Mouse (Mus musculus) embryonic facial prominence, embryonic 11.5 days (tissue): ENCODE measurements at regions not wholly inside any gene's neighbourhood (a gene's known extent, or its start where the extent isn't known, plus 50 kb on each side); places are given as distances from the start of the nearest gene placed in this dataset.

Experiments
- ATAC-seq: fragments of 200-750 bp; cut with Nextera tagmentation; replicated peaks from 2 replicates; pipeline ENCODE4 v1.8.0; 2017; ENCODE audit warnings: low read depth; ENCODE audit not compliant: insufficient number of reproducible peaks, low FRiP score, low TSS enrichment
- DNase-seq: peaks from one replicate; pipeline ENCODE4 v3.0.0-alpha.2; 2015; ENCODE audit warnings: low spot score
- H3K27ac ChIP-seq: fragments of 300-500 bp; sonication (generic); replicated peaks from 2 replicates; pipeline ENCODE4 v1.5.1; 2014; ENCODE audit warnings: mild to moderate bottlenecking, low read depth, low read length, control low read depth
- H3K27me3 ChIP-seq: fragments of 300-500 bp; sonication (generic); 2 replicates; pipeline ENCODE4 v1.6.1; 2014; ENCODE audit warnings: mild to moderate bottlenecking, low read length, moderate library complexity, mixed read lengths; ENCODE audit not compliant: control insufficient read depth, insufficient read depth
- H3K36me3 ChIP-seq: fragments of 300-500 bp; sonication (generic); replicated peaks from 2 replicates; pipeline ENCODE4 v1.6.1; 2014; ENCODE audit warnings: low read depth, mild to moderate bottlenecking, low read length, moderate library complexity, mixed read lengths; ENCODE audit not compliant: control insufficient read depth, insufficient read depth
- H3K4me1 ChIP-seq: fragments of 300-500 bp; sonication (generic); 2 replicates; pipeline ENCODE4 v1.6.1; 2014; ENCODE audit warnings: low read length, mixed read lengths; ENCODE audit not compliant: control insufficient read depth, insufficient read depth
- H3K4me2 ChIP-seq: fragments of 300-500 bp; sonication (generic); 2 replicates; pipeline ENCODE4 v1.6.1; 2014; ENCODE audit warnings: low read depth, mild to moderate bottlenecking, control low read depth, low read length, moderate library complexity
- H3K4me3 ChIP-seq: fragments of 300-500 bp; sonication (generic); 2 replicates; pipeline ENCODE4 v1.5.1; 2014; ENCODE audit warnings: low read depth, low read length, control low read depth
- H3K9ac ChIP-seq: fragments of 300-500 bp; sonication (generic); replicated peaks from 2 replicates; pipeline ENCODE4 v1.6.1; 2014; ENCODE audit warnings: mild to moderate bottlenecking, control low read depth, low read length
- H3K9me3 ChIP-seq: fragments of 300-500 bp; sonication (generic); replicated peaks from 2 replicates; pipeline ENCODE4 v1.6.1; 2016; ENCODE audit warnings: mild to moderate bottlenecking, low read length, inconsistent platforms, mixed read lengths; ENCODE audit not compliant: control insufficient read depth
- WGBS: fragments of 180-500 bp; shearing (Covaris S2); extraction: QIAGEN DNeasy Blood & Tissue Kit; methylation state at CpG from one replicate; pipeline ENCODE4 v1.1.7; 2014; 5-methylcytosine and 5-hydroxymethylcytosine counted together

DNA sequence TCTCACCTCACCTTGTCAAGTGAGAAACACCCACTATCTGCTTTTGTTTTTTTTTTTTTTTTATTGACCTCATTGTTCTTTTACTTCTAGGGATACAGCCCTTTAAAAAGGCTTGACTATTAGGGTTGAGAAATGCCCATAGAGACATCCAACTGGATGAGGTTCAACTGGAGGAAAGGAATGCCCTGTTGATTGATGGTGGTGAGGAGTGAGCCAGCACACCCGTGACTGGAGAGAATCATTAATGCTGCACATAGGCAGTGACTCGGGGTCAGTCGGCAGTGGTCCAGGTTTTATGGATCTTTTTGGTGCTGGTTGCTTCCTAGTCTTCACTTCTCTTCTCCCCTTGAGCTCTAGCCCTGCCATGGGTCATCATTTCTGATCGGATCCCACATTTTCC, 82.9 kb upstream of the Cryz start:
- Histone ChIP-seq H3K4me1 (no peaks in the 10 kb centered on the region), H3K4me2 (no peak overlapping the region), H3K9ac (no peak overlapping the region), H3K27me3 (no peaks in the 10 kb centered on the region), H3K4me3 (no peak overlapping the region), H3K36me3 (no peaks in the 10 kb centered on the region), H3K27ac (no peak overlapping the region), H3K9me3 (no peaks in the 10 kb centered on the region)
- 80% methylated on average over 4 of the region's 4 CpGs for WGBS
- DNase-seq (no peak), ATAC-seq (no peak)

DNA sequence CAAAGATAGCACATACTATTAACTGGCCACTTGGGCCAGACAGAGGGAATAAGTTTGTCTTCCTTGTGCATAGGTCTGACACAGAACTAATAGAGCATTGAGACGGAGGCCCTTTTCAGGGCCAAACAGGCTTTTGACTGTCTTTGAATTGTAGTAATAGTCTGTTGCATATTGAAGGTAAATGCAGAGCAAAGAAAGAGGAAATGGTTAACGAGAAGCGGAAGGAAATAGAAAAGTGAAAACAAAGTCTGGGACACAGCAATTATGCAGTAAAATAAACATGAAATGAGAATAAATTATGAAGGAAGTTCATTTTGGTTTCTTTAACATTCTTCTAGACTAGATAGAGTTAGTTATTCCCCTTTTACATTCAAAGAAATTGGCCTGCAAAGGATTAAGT, 86.4 kb upstream of the Cryz start:
- WGBS = 61% methylated on average over 3 of the region's 3 CpGs
- Histone ChIP-seq H3K4me3 (no peak overlapping the region), H3K9ac (no peak overlapping the region), H3K4me1 (no peaks in the 10 kb centered on the region), H3K27me3 (no peaks in the 10 kb centered on the region), H3K4me2 (no peak overlapping the region), H3K27ac (no peak overlapping the region), H3K9me3 (no peaks in the 10 kb centered on the region), H3K36me3 (no peaks in the 10 kb centered on the region)
- ATAC-seq (no peak), DNase-seq (no peak)

DNA sequence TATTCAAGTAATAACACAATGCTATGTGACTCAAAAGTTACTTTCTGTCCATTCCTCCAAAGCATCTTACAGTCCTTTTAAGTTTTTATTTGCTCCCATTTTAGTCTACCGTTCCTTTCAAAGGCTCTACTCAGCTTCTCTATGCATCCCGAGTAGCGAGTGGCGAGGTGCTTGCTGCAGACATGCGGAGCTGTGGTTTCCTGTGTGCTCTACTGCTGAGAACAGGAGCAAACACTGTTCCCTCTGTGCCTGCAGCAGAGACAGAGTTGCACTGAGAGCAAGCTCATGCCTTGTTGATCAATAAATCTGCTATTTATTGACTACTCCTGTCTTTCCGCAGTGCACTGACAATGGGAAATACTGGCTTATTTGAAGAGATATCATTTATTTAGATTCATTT, 87.1 kb upstream of the Cryz start:
- H3K4me3 ChIP-seq = no peak overlapping the region
- no peaks in the 10 kb centered on the region for H3K9me3 ChIP-seq
- no peak overlapping the region for H3K27ac ChIP-seq
- no peaks in the 10 kb centered on the region for H3K36me3 ChIP-seq
- H3K4me2 ChIP-seq = no peak overlapping the region
- no peak overlapping the region for H3K9ac ChIP-seq
- WGBS = 69% methylated on average over 6 of the region's 6 CpGs
- DNase-seq (no peak), ATAC-seq (no peak)
- H3K4me1 ChIP-seq = no peaks in the 10 kb centered on the region
- no peaks in the 10 kb centered on the region for H3K27me3 ChIP-seq

DNA sequence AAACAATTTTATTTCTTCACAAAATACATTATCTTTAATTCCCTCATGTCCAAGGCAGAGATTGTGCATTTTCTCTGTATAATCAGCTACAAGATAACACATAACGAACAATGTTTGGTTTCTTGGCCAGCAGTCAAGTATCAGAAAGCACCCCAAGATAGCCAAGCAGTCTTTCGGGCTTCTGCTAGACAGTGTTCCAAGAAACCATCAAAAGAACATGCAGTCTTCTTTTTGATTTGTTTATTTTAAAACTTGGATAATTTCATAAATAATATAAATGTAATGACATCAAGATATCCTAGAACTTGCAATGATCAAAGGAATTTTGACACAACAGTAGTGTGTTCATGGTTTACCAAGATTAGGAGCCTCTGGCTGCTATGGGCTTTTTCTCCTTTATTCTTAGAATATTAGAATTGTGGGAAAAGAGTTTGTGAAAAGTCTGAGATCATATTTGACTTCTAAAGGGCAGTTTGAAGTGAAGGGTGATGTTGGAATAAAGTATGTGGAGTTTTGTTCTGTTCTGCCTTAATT, 103.1 kb upstream of the Cryz start:
- no peak for DNase-seq
- no peaks in the 10 kb centered on the region for H3K9me3 ChIP-seq
- H3K27me3 ChIP-seq = no peaks in the 10 kb centered on the region
- H3K4me3 ChIP-seq = no peak overlapping the region
- no peak overlapping the region for H3K4me2 ChIP-seq
- no peak overlapping the region for H3K27ac ChIP-seq
- 88% methylated on average over 2 of the region's 2 CpGs for WGBS
- no peaks in the 10 kb centered on the region for H3K4me1 ChIP-seq
- ATAC-seq = no peak
- H3K36me3 ChIP-seq = no peaks in the 10 kb centered on the region
- H3K9ac ChIP-seq = no peak overlapping the region

DNA sequence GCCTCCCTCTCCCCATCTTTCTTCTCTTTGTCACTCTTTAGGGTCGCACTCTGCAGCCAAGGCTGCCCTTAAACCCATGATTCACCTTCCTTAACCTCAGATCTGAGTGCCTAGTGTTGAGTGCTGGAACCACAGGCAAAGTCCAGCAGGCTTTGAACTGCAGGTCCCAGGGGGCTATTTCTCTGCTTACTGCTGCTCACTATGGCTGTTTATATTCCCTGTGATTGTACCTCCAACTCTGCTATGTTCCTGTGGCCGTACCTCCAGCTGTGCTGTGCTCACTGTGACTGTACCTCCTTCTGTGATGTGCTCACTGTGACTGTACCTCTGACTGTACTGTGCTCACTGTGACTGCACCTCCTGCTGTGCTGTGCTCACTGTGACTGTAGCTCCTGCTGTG, 124.1 kb upstream of the Cryz start:
- ATAC-seq (no peak), DNase-seq (no peak)
- H3K27me3 ChIP-seq = no peaks in the 10 kb centered on the region
- H3K9ac ChIP-seq = no peak overlapping the region
- H3K9me3 ChIP-seq = no peaks in the 10 kb centered on the region
- 80% methylated on average over 2 of the region's 2 CpGs for WGBS
- H3K4me2 ChIP-seq = no peak overlapping the region
- H3K4me3 ChIP-seq = no peak overlapping the region
- H3K27ac ChIP-seq = no peak overlapping the region
- H3K36me3 ChIP-seq = no peaks in the 10 kb centered on the region
- H3K4me1 ChIP-seq = no peaks in the 10 kb centered on the region

DNA sequence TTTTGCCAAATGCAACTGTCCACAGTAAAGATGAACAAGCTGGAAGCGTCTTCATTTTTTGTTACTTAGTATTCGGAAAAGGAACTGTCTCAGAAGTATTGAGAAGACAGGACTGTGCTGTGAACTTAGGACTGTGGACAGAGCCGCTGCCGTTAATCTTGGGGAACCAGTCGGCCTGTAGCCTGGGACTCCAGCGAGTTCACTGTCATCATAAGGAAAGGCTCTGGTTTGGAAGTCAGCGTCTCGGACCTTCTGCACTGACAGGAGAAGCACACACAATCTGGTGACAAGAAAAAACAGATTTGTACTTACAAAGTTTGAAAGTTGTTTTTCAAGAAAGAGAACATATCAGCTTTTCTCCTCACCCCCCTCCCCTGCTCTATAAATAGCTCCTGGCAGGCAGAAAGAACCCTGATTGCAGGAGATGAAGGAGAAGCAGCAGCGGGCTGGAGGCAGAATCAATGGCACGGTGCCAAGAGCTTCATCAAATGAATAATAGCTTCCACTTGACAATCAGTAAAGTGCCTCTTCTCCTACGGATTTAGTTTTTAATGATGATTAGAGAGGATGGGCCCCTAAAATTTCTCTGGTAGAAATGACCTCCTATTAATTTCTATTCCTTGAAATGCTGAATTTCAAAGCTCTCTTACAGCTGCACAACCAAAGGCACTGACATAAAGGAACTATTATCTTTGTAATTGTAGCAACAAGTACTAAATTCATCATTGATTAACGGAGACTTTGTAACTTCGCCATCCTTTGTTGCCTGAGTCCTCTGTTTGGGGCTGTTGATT, 128.7 kb upstream of the Cryz start:
- no peaks in the 10 kb centered on the region for H3K4me1 ChIP-seq
- H3K9ac ChIP-seq = no peak overlapping the region
- no peak overlapping the region for H3K4me2 ChIP-seq
- no peak overlapping the region for H3K4me3 ChIP-seq
- DNase-seq (peak; percentile 76), ATAC-seq (peak; percentile 76; the same call in 1 of the 2 replicates)
- 35% methylated on average over 13 of the region's 13 CpGs for WGBS
- no peaks in the 10 kb centered on the region for H3K9me3 ChIP-seq
- H3K27me3 ChIP-seq = no peaks in the 10 kb centered on the region
- no peak overlapping the region for H3K27ac ChIP-seq
- no peaks in the 10 kb centered on the region for H3K36me3 ChIP-seq

DNA sequence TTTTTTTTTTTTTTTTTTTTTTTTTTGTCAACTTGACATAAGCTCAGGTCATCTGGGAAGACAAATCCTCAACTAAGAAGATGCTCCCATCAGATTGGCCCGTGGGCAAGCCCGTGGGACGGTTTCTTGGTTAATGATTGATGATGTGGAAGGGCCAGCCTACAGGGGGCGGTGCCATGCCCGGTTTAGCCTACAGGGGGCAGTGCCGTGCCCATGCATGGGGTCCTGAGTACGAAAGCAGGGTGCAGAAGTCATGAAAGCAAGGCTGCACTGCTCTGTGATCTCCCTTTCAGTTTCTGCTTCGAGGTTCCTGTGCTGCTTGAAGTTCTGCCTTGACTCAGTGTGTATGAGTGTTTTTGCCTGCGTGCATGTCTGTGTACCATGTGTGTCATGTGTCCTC, 127.7 kb upstream of the Lhx8 start:
- H3K27me3 ChIP-seq = no peaks in the 10 kb centered on the region
- no peak overlapping the region for H3K4me2 ChIP-seq
- H3K36me3 ChIP-seq = no peaks in the 10 kb centered on the region
- no peak overlapping the region for H3K27ac ChIP-seq
- ATAC-seq = no peak
- DNase-seq = no peak
- no peaks in the 10 kb centered on the region for H3K4me1 ChIP-seq
- WGBS = 79% methylated on average over 9 of the region's 9 CpGs
- H3K9me3 ChIP-seq = no peaks in the 10 kb centered on the region
- H3K4me3 ChIP-seq = no peak overlapping the region
- no peak overlapping the region for H3K9ac ChIP-seq

DNA sequence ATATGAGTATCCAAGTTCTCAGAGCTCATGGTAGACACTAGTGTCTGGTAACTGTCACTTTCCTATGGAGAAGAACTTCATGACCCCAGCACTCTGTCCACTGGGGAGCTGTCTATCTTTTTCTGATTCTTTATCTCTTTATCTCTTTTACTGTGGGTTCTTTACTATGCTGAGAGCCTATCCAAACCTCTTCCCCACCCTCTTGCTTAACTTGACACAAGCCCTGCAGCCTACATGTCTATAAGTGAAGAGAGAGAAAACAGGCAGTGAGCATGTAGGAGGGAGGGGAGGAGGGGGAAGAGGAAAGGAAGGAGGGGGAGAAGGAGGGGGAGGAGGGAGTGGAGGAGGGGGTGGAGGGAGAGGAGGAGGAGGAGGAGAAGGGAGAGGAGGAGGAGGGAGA, 122.6 kb upstream of the Lhx8 start:
- no peaks in the 10 kb centered on the region for H3K36me3 ChIP-seq
- no peak overlapping the region for H3K27ac ChIP-seq
- no peak overlapping the region for H3K9ac ChIP-seq
- DNase-seq = no peak
- no peaks in the 10 kb centered on the region for H3K9me3 ChIP-seq
- no peak overlapping the region for H3K4me3 ChIP-seq
- H3K4me2 ChIP-seq = no peak overlapping the region
- no peak for ATAC-seq
- no peaks in the 10 kb centered on the region for H3K4me1 ChIP-seq
- H3K27me3 ChIP-seq = no peaks in the 10 kb centered on the region
